Mouse (Mus musculus) layer of hippocampus, postnatal 25 days (tissue): ENCODE measurements around the gene Rap1a. TPM values are rescaled to one million over a fixed set of nuclear protein-coding genes. Genes with fewer than 3 reads are reported as not detected.
"Not testable (repeated sequence)": the region's sequence is repeated elsewhere in the genome, so short reads cannot be mapped to it uniquely, and the experiment has no call there.

Source experiments
- DNase-seq, 2 experiments: peaks; one replicate each; pipeline ENCODE4 v3.0.0; 2022; ENCODE audit warnings: mixed read lengths in 2 of 2, low spot score in 1 of 2; ENCODE audit errors: extremely low spot score in 1 of 2
- total RNA-seq, 2 experiments: library from RNA; stranded (reverse); gene quantifications; 2 replicates each; pipeline ENCODE4 v1.2.3; 2021

Gene Rap1a
- total RNA-seq, 2 experiments from 2014 or later, result 101 to 108 TPM

- peak in 1 of 2 experiments; percentile 14 for DNase-seq
Measured at GRCm38 (mm10) chr3:105717856-105718555, 83.1 kb downstream of the Rap1a start.

- no peak for DNase-seq
Measured at GRCm38 (mm10) chr3:105716353-105717000, 84.7 kb downstream of the Rap1a start.

- DNase-seq, result no peak
Measured at GRCm38 (mm10) chr3:105714820-105715167, 86.3 kb downstream of the Rap1a start.

- no peak for DNase-seq
Measured at GRCm38 (mm10) chr3:105714091-105714819, 86.9 kb downstream of the Rap1a start.

- DNase-seq, result no peak
Measured at GRCm38 (mm10) chr3:105712827-105713226, 88.3 kb downstream of the Rap1a start.

- no peak for DNase-seq
Measured at GRCm38 (mm10) chr3:105711741-105712140, 89.4 kb downstream of the Rap1a start.

- DNase-seq, result peak in 1 of 2 experiments; percentile 14
Measured at GRCm38 (mm10) chr3:105710246-105710645, 90.9 kb downstream of the Rap1a start.

- DNase-seq, result no peak
Measured at GRCm38 (mm10) chr3:105707590-105707989, 93.5 kb downstream of the Rap1a start.

- no peak for DNase-seq
Measured at GRCm38 (mm10) chr3:105706366-105707020, 94.6 kb downstream of the Rap1a start.

- DNase-seq, result no peak
Measured at GRCm38 (mm10) chr3:105705561-105705960, 95.6 kb downstream of the Rap1a start.

GRCm38 (mm10) chr3:105705061-105705549, 96.0 kb downstream of the Rap1a start:
- DNase-seq, result peak; percentile 75 to 92

GRCm38 (mm10) chr3:105704031-105705008, 96.8 kb downstream of the Rap1a start, which contains the start of gene Inka2:
TSS of gene Inka2 (plus strand) at chr3:105704599.
- peak; percentile 66 to 73 for DNase-seq

GRCm38 (mm10) chr3:105703571-105703970, 97.6 kb downstream of the Rap1a start:
- DNase-seq, result no peak

GRCm38 (mm10) chr3:105701399-105701798, 99.7 kb downstream of the Rap1a start:
- no peak for DNase-seq

- not testable (repeated sequence) for DNase-seq
Measured at GRCm38 (mm10) chr3:105700786-105701185, 100.3 kb downstream of the Rap1a start.

GRCm38 (mm10) chr3:105699241-105699933, 101.7 kb downstream of the Rap1a start:
- no peak for DNase-seq

- DNase-seq, result no peak
Measured at GRCm38 (mm10) chr3:105698311-105698710, 102.8 kb downstream of the Rap1a start.

- DNase-seq, result no peak
Measured at GRCm38 (mm10) chr3:105697148-105697441, 104.0 kb downstream of the Rap1a start.
